Mouse (Mus musculus): Measurements from ENCODE around the gene Shank2. TPM values are rescaled to one million over a fixed set of nuclear protein-coding genes. Genes with fewer than 3 reads are reported as not detected.

The Shank2 gene
- polyA plus RNA-seq, 1 experiment, result 2.4 TPM

- Histone ChIP-seq H3K4me3 (ENCODE audit: low read depth, low read length) (no peak overlapping the region), H3K27me3 (ENCODE audit: control insufficient read depth, insufficient read depth, low read length) (no peaks in the 10 kb centered on the region), H3K4me1 (ENCODE audit: control insufficient read depth, insufficient read depth, insufficient read length, low read length) (no peaks in the 10 kb centered on the region), H3K27ac (ENCODE audit: insufficient read depth, low read depth, low read length) (no peak overlapping the region), H3K36me3 (ENCODE audit: control insufficient read depth, insufficient read depth, low read length) (no peaks in the 10 kb centered on the region; the same call in 1 of the 2 replicates)
- TF ChIP-seq CTCF (IDR thresholded peaks at IDR 0.05; ENCODE audit: extremely low read depth, insufficient read length, insufficient replicate concordance, low read depth, low read length) (no peak), POLR2A (IDR thresholded peaks at IDR 0.05; ENCODE audit: low read depth, low read length) (no peak)
- 48% methylated on average over 7 of the region's 7 CpGs for WGBS
Measured at GRCm38 (mm10) chr7:144175025-144175424, 173.3 kb downstream of the Shank2 start.

- no peaks in the 10 kb centered on the region for H3K4me1 ChIP-seq (ENCODE audit: control insufficient read depth, insufficient read depth, insufficient read length, low read length)
- H3K4me3 ChIP-seq (ENCODE audit: low read depth, low read length), result no peak overlapping the region
- H3K27ac ChIP-seq (ENCODE audit: insufficient read depth, low read depth, low read length), result no peak overlapping the region
- WGBS, result 57% methylated on average over 40 of the region's 40 CpGs
- no peaks in the 10 kb centered on the region; the same call in 1 of the 2 replicates for H3K36me3 ChIP-seq (ENCODE audit: control insufficient read depth, insufficient read depth, low read length)
- TF ChIP-seq POLR2A (IDR thresholded peaks at IDR 0.05; ENCODE audit: low read depth, low read length), result no peak
- no peak for TF ChIP-seq CTCF (IDR thresholded peaks at IDR 0.05; ENCODE audit: extremely low read depth, insufficient read length, insufficient replicate concordance, low read depth, low read length)
- no peaks in the 10 kb centered on the region for H3K27me3 ChIP-seq (ENCODE audit: control insufficient read depth, insufficient read depth, low read length)
Measured at GRCm38 (mm10) chr7:144175481-144176233, 173.9 kb downstream of the Shank2 start.

GRCm38 (mm10) chr7:144176234-144176730 is 174.6 kb downstream of the Shank2 start:
- TF ChIP-seq POLR2A (IDR thresholded peaks at IDR 0.05; ENCODE audit: low read depth, low read length) (no peak), CTCF (IDR thresholded peaks at IDR 0.05; ENCODE audit: extremely low read depth, insufficient read length, insufficient replicate concordance, low read depth, low read length) (no peak)
- H3K4me1 ChIP-seq (ENCODE audit: control insufficient read depth, insufficient read depth, insufficient read length, low read length), result no peaks in the 10 kb centered on the region

GRCm38 (mm10) chr7:144179436-144179835 is 177.7 kb downstream of the Shank2 start:
- H3K27me3 ChIP-seq (ENCODE audit: control insufficient read depth, insufficient read depth, low read length), result no peaks in the 10 kb centered on the region
- H3K4me1 ChIP-seq (ENCODE audit: control insufficient read depth, insufficient read depth, insufficient read length, low read length), result no peaks in the 10 kb centered on the region
- H3K27ac ChIP-seq (ENCODE audit: insufficient read depth, low read depth, low read length), result no peak overlapping the region
- TF ChIP-seq POLR2A (IDR thresholded peaks at IDR 0.05; ENCODE audit: low read depth, low read length), result no peak
- no peak for TF ChIP-seq CTCF (IDR thresholded peaks at IDR 0.05; ENCODE audit: extremely low read depth, insufficient read length, insufficient replicate concordance, low read depth, low read length)
- H3K36me3 ChIP-seq (ENCODE audit: control insufficient read depth, insufficient read depth, low read length), result no peaks in the 10 kb centered on the region; the same call in 1 of the 2 replicates
- H3K4me3 ChIP-seq (ENCODE audit: low read depth, low read length), result no peak overlapping the region
- WGBS, result 97% methylated on average over 6 of the region's 6 CpGs

More at GRCm38 (mm10) chr7:144176234-144176730, 174.6 kb downstream of the Shank2 start:
- WGBS, result 75% methylated on average over 3 of the region's 3 CpGs
- Histone ChIP-seq H3K4me3 (ENCODE audit: low read depth, low read length) (no peak overlapping the region), H3K36me3 (ENCODE audit: control insufficient read depth, insufficient read depth, low read length) (no peaks in the 10 kb centered on the region; the same call in 1 of the 2 replicates), H3K27me3 (ENCODE audit: control insufficient read depth, insufficient read depth, low read length) (no peaks in the 10 kb centered on the region), H3K27ac (ENCODE audit: insufficient read depth, low read depth, low read length) (no peak overlapping the region)

- Histone ChIP-seq H3K4me1 (ENCODE audit: control insufficient read depth, insufficient read depth, insufficient read length, low read length) (no peaks in the 10 kb centered on the region), H3K27me3 (ENCODE audit: control insufficient read depth, insufficient read depth, low read length) (no peaks in the 10 kb centered on the region), H3K4me3 (ENCODE audit: low read depth, low read length) (no peak overlapping the region), H3K27ac (ENCODE audit: insufficient read depth, low read depth, low read length) (no peak overlapping the region), H3K36me3 (ENCODE audit: control insufficient read depth, insufficient read depth, low read length) (no peaks in the 10 kb centered on the region)
- TF ChIP-seq CTCF (IDR thresholded peaks at IDR 0.05; ENCODE audit: extremely low read depth, insufficient read length, insufficient replicate concordance, low read depth, low read length), result peak; percentile 79; the same call in 1 of the 2 replicates
- TF ChIP-seq POLR2A (IDR thresholded peaks at IDR 0.05; ENCODE audit: low read depth, low read length), result no peak
- 26% methylated on average over 6 of the region's 6 CpGs for WGBS
Measured at GRCm38 (mm10) chr7:144180885-144181284, 179.2 kb downstream of the Shank2 start.

GRCm38 (mm10) chr7:144187869-144188430 is 186.2 kb downstream of the Shank2 start:
- no peak overlapping the region for H3K27ac ChIP-seq (ENCODE audit: insufficient read depth, low read depth, low read length)
- TF ChIP-seq POLR2A (IDR thresholded peaks at IDR 0.05; ENCODE audit: low read depth, low read length), result no peak
- TF ChIP-seq CTCF (IDR thresholded peaks at IDR 0.05; ENCODE audit: extremely low read depth, insufficient read length, insufficient replicate concordance, low read depth, low read length), result no peak
- no peaks in the 10 kb centered on the region for H3K4me1 ChIP-seq (ENCODE audit: control insufficient read depth, insufficient read depth, insufficient read length, low read length)
- no peaks in the 10 kb centered on the region for H3K27me3 ChIP-seq (ENCODE audit: control insufficient read depth, insufficient read depth, low read length)
- peaks cover 12% of the 10 kb centered on the region for H3K36me3 ChIP-seq (ENCODE audit: control insufficient read depth, insufficient read depth, low read length)
- WGBS, result 81% methylated on average over 11 of the region's 11 CpGs
- no peak overlapping the region for H3K4me3 ChIP-seq (ENCODE audit: low read depth, low read length)

- Histone ChIP-seq H3K4me3 (ENCODE audit: low read depth, low read length) (no peak overlapping the region), H3K36me3 (ENCODE audit: control insufficient read depth, insufficient read depth, low read length) (peaks cover 14% of the 10 kb centered on the region), H3K27me3 (ENCODE audit: control insufficient read depth, insufficient read depth, low read length) (no peaks in the 10 kb centered on the region), H3K27ac (ENCODE audit: insufficient read depth, low read depth, low read length) (no peak overlapping the region), H3K4me1 (ENCODE audit: control insufficient read depth, insufficient read depth, insufficient read length, low read length) (no peaks in the 10 kb centered on the region)
- TF ChIP-seq POLR2A (IDR thresholded peaks at IDR 0.05; ENCODE audit: low read depth, low read length), result no peak
- TF ChIP-seq CTCF (IDR thresholded peaks at IDR 0.05; ENCODE audit: extremely low read depth, insufficient read length, insufficient replicate concordance, low read depth, low read length), result no peak
- 87% methylated on average over 4 of the region's 4 CpGs for WGBS
Measured at GRCm38 (mm10) chr7:144189446-144189845, 187.7 kb downstream of the Shank2 start.

Measured in small intestine, adult 2 months (tissue).